Mouse (Mus musculus) heart, embryonic 15.5 days (tissue): ENCODE measurements around the gene Fah. TPM values are rescaled to one million over a fixed set of nuclear protein-coding genes. Genes with fewer than 3 reads are reported as not detected.

Experiments used
- ATAC-seq: fragments of 200-750 bp; cut with Nextera tagmentation; replicated peaks from 2 replicates; pipeline ENCODE4 v1.8.0; 2017; ENCODE audit warnings: low read depth, moderate TSS enrichment; ENCODE audit not compliant: insufficient number of reproducible peaks, insufficient read depth, low FRiP score
- H3K27ac ChIP-seq: fragments of 300-500 bp; sonication (generic); 2 replicates; pipeline ENCODE4 v1.5.1; 2015; ENCODE audit warnings: mild to moderate bottlenecking, inconsistent platforms
- H3K27me3 ChIP-seq: fragments of 300-500 bp; sonication (generic); 2 replicates; pipeline ENCODE4 v1.6.1; 2015; ENCODE audit warnings: inconsistent platforms
- H3K36me3 ChIP-seq: fragments of 300-500 bp; sonication (generic); 2 replicates; pipeline ENCODE4 v1.6.1; 2015; ENCODE audit warnings: mild to moderate bottlenecking, inconsistent platforms
- H3K4me1 ChIP-seq: fragments of 300-500 bp; sonication (generic); replicated peaks from 2 replicates; pipeline ENCODE4 v1.6.1; 2015; ENCODE audit warnings: inconsistent platforms
- H3K4me2 ChIP-seq: fragments of 300-500 bp; sonication (generic); 2 replicates; pipeline ENCODE4 v1.6.1; 2015; ENCODE audit warnings: inconsistent platforms, mild to moderate bottlenecking, moderate library complexity
- H3K4me3 ChIP-seq: fragments of 300-500 bp; sonication (generic); 2 replicates; pipeline ENCODE4 v1.5.1; 2015; ENCODE audit warnings: mild to moderate bottlenecking, inconsistent platforms
- H3K9ac ChIP-seq: fragments of 300-500 bp; sonication (generic); 2 replicates; pipeline ENCODE4 v1.6.1; 2015; ENCODE audit warnings: mild to moderate bottlenecking, inconsistent platforms
- H3K9me3 ChIP-seq: fragments of 300-500 bp; sonication (generic); replicated peaks from 2 replicates; pipeline ENCODE4 v1.6.1; 2016; ENCODE audit warnings: inconsistent platforms
- WGBS: fragments of 180-500 bp; shearing (Covaris S2); methylation state at CpG from one replicate; pipeline ENCODE4 v1.1.7; 2015; ENCODE audit warnings: mixed read lengths; 5-methylcytosine and 5-hydroxymethylcytosine counted together
- polyA plus RNA-seq: library from polyadenylated mRNA; unstranded; fragments of >200 nt; fragmentation: Nextera tagmentation; extraction: Ambion mirVana; gene quantifications from 2 replicates; pipeline ENCODE4 v1.2.1, GENCODE M21; 2015

Gene Fah
- polyA plus RNA-seq, result 4.4 and 6.6 TPM in 2 replicates

GRCm38 (mm10) chr7:84606293-84606749, at the start of gene Fah:
TSS of gene Fah (minus strand) at chr7:84606722.
- Histone ChIP-seq H3K27me3 (no peaks in the 10 kb centered on the region), H3K4me3 (peak within 1 kb of the TSS; percentile 66), H3K9ac (peak within 1 kb of the TSS; percentile 64), H3K27ac (no peak within 1 kb of the TSS), H3K4me2 (peak within 1 kb of the TSS; percentile 98), H3K36me3 (no peaks in the 10 kb centered on the region), H3K4me1 (peaks cover 15% of the 10 kb centered on the region), H3K9me3 (no peaks in the 10 kb centered on the region)
- ATAC-seq, result no peak; the same call in 1 of the 2 replicates
- under 1% methylated on average over 10 of the region's 10 CpGs for WGBS

GRCm38 (mm10) chr7:84652740-84653139, 46.2 kb upstream of the Fah start:
- Histone ChIP-seq H3K4me2 (no peak overlapping the region), H3K9ac (no peak overlapping the region), H3K4me1 (0 out of 2 replicates have a peak, but pooled peaks cover 3% of the 10 kb centered on the region), H3K4me3 (no peak overlapping the region), H3K27ac (no peak overlapping the region), H3K9me3 (no peaks in the 10 kb centered on the region), H3K36me3 (no peaks in the 10 kb centered on the region), H3K27me3 (no peaks in the 10 kb centered on the region)
- WGBS, result 73% methylated on average over 2 of the region's 2 CpGs
- no peak for ATAC-seq

GRCm38 (mm10) chr7:84651987-84652321, 45.4 kb upstream of the Fah start:
- Histone ChIP-seq H3K4me3 (no peak overlapping the region), H3K36me3 (no peaks in the 10 kb centered on the region), H3K27me3 (no peaks in the 10 kb centered on the region), H3K9ac (no peak overlapping the region), H3K4me1 (0 out of 2 replicates have a peak, but pooled peaks cover 3% of the 10 kb centered on the region), H3K9me3 (no peaks in the 10 kb centered on the region), H3K27ac (no peak overlapping the region), H3K4me2 (no peak overlapping the region)
- ATAC-seq, result no peak
- WGBS, result 54% methylated on average over 2 of the region's 2 CpGs

- Histone ChIP-seq H3K9ac (no peak overlapping the region), H3K4me1 (0 out of 2 replicates have a peak, but pooled peaks cover 3% of the 10 kb centered on the region), H3K27ac (no peak overlapping the region), H3K27me3 (no peaks in the 10 kb centered on the region), H3K4me3 (no peak overlapping the region), H3K4me2 (no peak overlapping the region), H3K36me3 (no peaks in the 10 kb centered on the region), H3K9me3 (no peaks in the 10 kb centered on the region)
- ATAC-seq, result no peak
- WGBS, result 63% methylated on average over 4 of the region's 4 CpGs
These were observed 44.9 kb upstream of the Fah start for GRCm38 (mm10) chr7:84651303-84651986.

- H3K9me3 ChIP-seq, result no peaks in the 10 kb centered on the region
- no peak overlapping the region for H3K9ac ChIP-seq
- no peak for ATAC-seq
- no peaks in the 10 kb centered on the region for H3K4me1 ChIP-seq
- H3K4me2 ChIP-seq, result no peak overlapping the region
- H3K4me3 ChIP-seq, result no peak overlapping the region
- H3K27ac ChIP-seq, result no peak overlapping the region
- WGBS, result 91% methylated on average over 2 of the region's 2 CpGs
- no peaks in the 10 kb centered on the region for H3K36me3 ChIP-seq
- no peaks in the 10 kb centered on the region for H3K27me3 ChIP-seq
These were observed 42.5 kb upstream of the Fah start for GRCm38 (mm10) chr7:84649016-84649415.

- H3K9ac ChIP-seq, result no peak overlapping the region
- WGBS, result 80% methylated on average over 1 of the region's 1 CpGs
These were observed 39.7 kb upstream of the Fah start for GRCm38 (mm10) chr7:84646256-84646655.

GRCm38 (mm10) chr7:84643270-84643998, 36.9 kb upstream of the Fah start:
- Histone ChIP-seq H3K4me1 (no peaks in the 10 kb centered on the region), H3K4me2 (no peak overlapping the region), H3K27ac (no peak overlapping the region), H3K9ac (no peak overlapping the region), H3K36me3 (no peaks in the 10 kb centered on the region), H3K4me3 (no peak overlapping the region), H3K9me3 (no peaks in the 10 kb centered on the region), H3K27me3 (no peaks in the 10 kb centered on the region)
- no peak for ATAC-seq
- 78% methylated on average over 6 of the region's 6 CpGs for WGBS

More at GRCm38 (mm10) chr7:84646256-84646655, 39.7 kb upstream of the Fah start:
- no peaks in the 10 kb centered on the region for H3K36me3 ChIP-seq
- no peak for ATAC-seq
- H3K4me1 ChIP-seq, result no peaks in the 10 kb centered on the region
- no peak overlapping the region for H3K4me3 ChIP-seq
- no peak overlapping the region for H3K27ac ChIP-seq
- no peaks in the 10 kb centered on the region for H3K27me3 ChIP-seq
- H3K4me2 ChIP-seq, result no peak overlapping the region
- H3K9me3 ChIP-seq, result no peaks in the 10 kb centered on the region

- no peaks in the 10 kb centered on the region for H3K4me1 ChIP-seq
- H3K9me3 ChIP-seq, result no peaks in the 10 kb centered on the region
- H3K4me2 ChIP-seq, result no peak overlapping the region
- H3K4me3 ChIP-seq, result no peak overlapping the region
- H3K27ac ChIP-seq, result no peak overlapping the region; the same call in 1 of the 2 replicates
- no peak for ATAC-seq
- 79% methylated on average over 6 of the region's 6 CpGs for WGBS
- H3K36me3 ChIP-seq, result no peaks in the 10 kb centered on the region
- no peak overlapping the region for H3K9ac ChIP-seq
- no peaks in the 10 kb centered on the region for H3K27me3 ChIP-seq
These were observed 35.8 kb upstream of the Fah start for GRCm38 (mm10) chr7:84642159-84642928.

- no peaks in the 10 kb centered on the region for H3K27me3 ChIP-seq
- no peak overlapping the region for H3K4me2 ChIP-seq
- no peak for ATAC-seq
- H3K9me3 ChIP-seq, result no peaks in the 10 kb centered on the region
- H3K4me1 ChIP-seq, result no peaks in the 10 kb centered on the region
- no peak overlapping the region for H3K27ac ChIP-seq
- no peak overlapping the region for H3K9ac ChIP-seq
- H3K36me3 ChIP-seq, result peaks cover 15% of the 10 kb centered on the region
- H3K4me3 ChIP-seq, result no peak overlapping the region
These were observed 30.4 kb upstream of the Fah start for GRCm38 (mm10) chr7:84636939-84637338.

- Histone ChIP-seq H3K9ac (no peak overlapping the region), H3K27me3 (no peaks in the 10 kb centered on the region), H3K36me3 (peaks cover 21% of the 10 kb centered on the region), H3K4me3 (no peak overlapping the region), H3K27ac (no peak overlapping the region), H3K4me1 (no peaks in the 10 kb centered on the region), H3K9me3 (no peaks in the 10 kb centered on the region), H3K4me2 (no peak overlapping the region)
- 76% methylated on average over 3 of the region's 3 CpGs for WGBS
- ATAC-seq, result no peak
These were observed 25.4 kb upstream of the Fah start for GRCm38 (mm10) chr7:84631878-84632277.

GRCm38 (mm10) chr7:84623718-84624117, 17.2 kb upstream of the Fah start:
- Histone ChIP-seq H3K9ac (no peak overlapping the region), H3K27ac (no peak overlapping the region), H3K4me3 (no peak overlapping the region), H3K4me2 (no peak overlapping the region), H3K9me3 (no peaks in the 10 kb centered on the region), H3K4me1 (no peaks in the 10 kb centered on the region), H3K27me3 (no peaks in the 10 kb centered on the region), H3K36me3 (peaks cover 18% of the 10 kb centered on the region)
- WGBS, result 91% methylated on average over 4 of the region's 4 CpGs
- ATAC-seq, result no peak
